Mouse (Mus musculus) embryo, embryonic 11 days (tissue): ENCODE measurements around the gene Cntn5.

Experiments
- DNase-seq: peaks from one replicate; pipeline ENCODE4 v3.0.0-alpha.2; 2015

The Cntn5 gene

DNA sequence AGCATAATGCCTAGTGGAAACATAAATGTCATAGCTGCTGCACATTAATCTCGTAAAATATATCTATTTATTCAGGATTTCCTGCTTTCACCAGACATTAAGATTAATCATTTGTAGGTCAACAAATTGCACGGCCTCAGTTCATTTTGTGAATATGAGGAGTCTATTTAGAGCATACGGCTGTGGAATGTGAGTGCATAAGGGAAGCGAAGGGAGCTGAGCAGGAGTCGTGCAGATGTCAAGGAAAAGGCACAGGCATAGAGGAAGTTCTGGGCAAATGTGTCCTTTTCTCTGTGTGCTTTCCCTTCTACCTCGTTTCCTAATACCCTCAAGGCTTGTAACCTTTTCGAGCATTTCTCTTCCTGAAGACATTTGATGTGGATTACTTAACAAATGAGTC is 504.5 kb downstream of the Cntn5 start:
- peak; percentile 6 for DNase-seq

DNA sequence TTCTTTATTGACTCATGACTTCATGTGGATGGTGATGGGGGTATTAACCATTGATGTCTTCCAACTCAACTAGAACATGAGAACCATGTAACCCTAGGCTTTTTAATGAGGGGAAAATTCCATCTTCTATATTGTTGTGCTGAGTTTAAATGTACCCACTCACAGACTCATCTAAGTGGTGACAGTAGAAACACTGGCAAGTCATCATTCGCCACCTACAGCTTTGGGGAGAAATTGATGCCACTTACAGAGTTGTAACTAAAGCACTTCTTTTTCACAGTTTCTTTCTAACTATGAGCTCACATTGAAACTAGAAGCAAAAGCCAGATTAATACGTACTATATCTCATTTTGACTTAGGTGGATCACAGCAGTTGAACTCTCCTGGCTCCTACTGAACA is 514.7 kb downstream of the Cntn5 start:
- no peak for DNase-seq

DNA sequence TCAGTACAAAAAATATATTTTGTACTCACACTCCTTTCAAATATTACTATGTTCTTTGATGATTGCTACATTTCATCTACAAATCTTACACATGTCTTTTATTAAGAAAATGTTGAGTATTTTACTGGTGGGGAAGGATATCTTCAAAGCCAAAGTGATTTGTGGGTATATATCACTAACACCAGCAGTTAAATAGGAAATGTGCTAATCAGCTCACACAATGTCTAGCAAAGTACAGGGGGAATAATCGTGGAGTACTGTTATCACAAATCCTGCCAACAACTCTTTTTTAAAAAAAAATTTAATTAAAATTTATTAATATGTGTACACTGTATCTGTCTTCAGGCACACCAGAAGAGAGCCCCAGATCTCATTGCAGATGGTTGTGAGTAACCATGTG is 520.1 kb downstream of the Cntn5 start:
- no peak for DNase-seq

DNA sequence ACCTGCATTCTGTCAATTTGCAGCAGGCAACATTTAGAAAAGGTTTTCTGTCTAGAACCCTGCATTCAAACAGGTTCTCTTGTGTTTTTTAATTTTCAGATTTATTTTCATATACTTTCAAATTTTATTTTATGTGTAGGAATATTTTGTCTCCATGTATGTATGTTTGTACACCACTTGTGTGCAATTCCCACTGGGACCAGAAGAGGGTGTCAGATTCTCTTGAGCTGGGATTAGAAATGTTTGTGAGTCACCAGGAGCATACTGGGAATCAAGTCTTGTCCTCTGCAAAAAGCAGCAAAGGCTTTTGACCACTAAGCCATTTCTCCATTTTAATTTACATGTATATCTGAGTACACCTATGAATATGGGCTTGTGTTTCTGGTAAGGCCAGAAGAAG is 521.4 kb downstream of the Cntn5 start:
- DNase-seq, result no peak

DNA sequence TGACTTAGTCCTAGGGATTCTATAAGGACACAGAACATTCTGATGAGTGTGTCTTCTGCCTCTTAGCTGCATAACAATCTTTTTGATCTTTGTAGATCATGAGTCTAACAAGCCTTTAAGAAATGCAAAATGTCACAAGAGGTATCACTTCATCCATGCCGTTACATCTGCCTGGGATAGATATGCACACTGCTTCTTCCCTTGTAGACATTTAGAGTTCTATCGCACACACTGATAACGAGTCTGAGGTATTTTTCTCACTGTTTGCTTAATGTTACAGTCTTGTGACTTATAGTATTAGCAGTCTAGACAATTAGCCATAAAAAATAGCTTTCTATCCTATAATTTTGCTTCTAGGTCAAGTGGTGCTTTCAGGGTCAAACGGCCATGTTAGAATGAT is 522.9 kb downstream of the Cntn5 start:
- DNase-seq, result no peak

DNA sequence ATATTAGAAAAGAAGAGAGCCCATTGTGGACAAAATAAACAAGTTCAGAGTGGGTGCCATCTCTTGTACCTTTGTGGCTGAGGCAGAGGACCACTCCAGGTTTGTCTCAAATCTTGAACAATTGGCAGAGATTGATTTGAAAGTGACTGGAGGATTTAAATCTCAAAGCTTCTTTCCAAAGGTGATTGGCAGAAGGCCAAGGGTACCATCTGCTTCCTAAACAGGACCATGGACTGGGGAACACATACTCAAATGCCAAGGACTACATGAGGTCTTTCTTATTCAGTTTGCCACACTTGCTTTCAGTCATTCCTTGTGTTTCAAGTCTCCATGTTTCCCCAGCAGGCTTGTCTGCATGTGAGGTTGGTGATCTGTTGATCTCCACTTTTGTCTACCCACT is 528.3 kb downstream of the Cntn5 start:
- DNase-seq, result no peak

DNA sequence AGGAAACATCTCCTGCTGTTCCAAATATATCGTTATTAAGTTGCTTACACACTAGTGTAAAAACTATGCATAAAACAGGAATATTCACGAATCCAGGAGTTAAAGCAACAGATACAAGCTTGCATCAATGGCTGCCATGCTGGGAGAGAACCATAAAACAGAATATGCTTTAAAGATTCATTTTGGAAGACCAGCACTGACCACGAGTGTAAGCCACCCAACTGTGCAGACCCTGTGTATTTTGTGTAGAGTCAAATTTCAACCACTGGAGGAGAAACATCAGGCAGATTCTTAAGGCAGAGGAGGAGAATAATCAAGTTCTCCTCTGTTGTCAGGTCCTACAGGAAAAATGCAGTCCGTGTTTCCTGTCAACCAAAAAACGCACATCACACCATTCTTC is 535.6 kb downstream of the Cntn5 start:
- peak; percentile 2 for DNase-seq

DNA sequence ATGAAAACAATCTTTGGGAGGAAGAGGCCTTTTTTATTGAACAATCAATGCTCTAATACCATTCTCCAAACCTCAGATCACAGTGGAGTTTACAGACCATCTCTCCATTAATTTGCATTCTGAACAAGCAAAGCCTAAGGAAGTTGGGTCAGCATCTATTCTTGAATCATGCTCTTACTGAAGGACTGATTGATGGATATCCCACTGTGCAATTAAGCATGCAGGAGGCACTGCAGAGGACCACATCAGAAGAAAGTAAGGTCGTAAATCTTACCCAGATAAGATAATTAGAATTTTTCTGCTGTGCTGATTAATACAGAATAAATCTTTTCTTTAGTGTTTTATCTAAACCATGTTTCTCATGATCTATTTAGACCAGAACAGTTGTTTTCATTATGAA is 536.2 kb downstream of the Cntn5 start:
- DNase-seq, result no peak

DNA sequence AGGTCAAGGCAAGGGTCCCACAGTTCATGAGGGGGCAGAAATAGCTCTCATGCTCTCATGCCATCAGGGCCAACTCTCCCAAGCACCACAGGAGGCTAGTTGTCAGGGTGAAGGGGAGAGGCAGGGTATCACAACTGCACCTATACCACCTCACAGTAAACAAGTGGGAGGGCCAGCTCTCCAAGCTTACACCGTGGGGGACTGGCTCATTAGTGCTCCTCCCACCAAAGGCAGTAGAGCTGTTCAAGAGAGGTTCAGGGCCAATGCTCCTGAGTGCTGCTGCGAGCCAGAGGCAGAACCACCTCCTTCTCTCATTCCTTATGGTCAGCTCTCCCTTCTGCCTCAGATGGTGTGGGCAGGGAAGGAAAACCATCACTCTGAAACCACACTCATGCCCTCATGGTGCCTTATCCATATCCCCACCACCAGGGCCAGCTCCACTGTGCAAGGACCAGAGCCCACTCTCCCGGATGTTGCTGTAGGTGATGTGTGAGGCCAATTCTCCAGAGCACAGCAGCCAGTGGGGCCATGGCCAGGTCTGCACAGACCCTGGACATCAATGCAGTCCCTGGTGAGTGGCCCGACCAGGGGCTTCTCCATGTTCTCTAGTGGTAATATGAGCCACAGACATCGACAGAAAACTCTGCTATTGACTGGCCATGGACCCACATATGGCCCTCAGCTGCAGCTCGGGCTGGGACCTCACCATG is 538.2 kb downstream of the Cntn5 start:
- no peak for DNase-seq

DNA sequence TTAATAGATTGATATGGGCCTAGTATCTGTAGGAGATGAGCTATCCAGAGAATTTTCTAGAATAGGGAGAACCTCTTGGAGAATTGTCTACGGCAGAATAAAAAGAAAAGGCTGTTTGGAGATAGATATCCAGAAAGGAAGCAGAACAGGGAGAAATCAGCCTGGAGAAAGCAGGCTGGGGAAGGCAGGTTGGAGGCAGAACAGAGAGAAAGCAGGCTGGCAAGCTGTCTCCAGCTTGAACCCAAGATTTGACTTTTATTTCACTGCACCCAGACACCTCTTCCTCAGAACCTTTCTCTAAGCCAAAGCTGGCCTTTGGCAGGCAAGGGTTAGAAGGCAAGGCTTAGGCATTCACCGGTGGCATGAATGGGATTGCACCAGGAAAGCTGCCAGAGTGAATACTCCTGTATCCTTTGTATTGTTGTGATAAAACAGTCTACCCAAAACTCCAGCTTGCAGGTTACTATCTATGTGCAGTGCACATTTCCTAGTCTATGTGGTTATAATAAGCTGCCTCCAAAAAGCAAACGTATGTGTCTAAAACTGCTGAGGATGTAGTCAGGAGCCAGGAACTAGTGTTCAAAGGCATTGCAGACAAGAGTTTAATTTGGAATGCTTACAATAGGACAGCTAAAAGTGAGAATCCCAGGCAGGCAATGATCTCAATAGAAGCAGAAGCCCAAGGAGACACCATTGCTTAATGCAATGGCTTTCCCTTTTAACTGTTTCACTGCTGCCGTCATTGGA is 553.5 kb downstream of the Cntn5 start:
- DNase-seq, result no peak

DNA sequence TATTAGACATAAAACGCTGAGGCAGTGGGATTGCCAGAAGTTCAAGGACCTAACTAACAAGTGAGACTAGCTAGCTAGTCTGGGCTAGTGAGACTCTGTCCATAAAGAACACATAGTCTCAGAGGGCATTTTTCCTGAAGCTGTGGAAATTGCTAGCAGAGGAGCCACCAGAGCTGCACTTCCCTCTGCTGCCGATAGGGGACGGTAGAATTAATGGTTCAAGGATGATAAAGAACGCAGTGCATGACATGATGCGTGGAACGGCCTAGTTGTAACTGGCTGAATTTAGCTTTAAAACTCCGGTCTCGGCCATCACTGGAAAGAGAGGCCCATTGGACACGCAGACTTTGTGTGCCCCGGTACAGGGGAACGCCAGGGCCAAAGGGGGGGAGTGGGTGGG is 555.8 kb downstream of the Cntn5 start:
- DNase-seq, result no peak

DNA sequence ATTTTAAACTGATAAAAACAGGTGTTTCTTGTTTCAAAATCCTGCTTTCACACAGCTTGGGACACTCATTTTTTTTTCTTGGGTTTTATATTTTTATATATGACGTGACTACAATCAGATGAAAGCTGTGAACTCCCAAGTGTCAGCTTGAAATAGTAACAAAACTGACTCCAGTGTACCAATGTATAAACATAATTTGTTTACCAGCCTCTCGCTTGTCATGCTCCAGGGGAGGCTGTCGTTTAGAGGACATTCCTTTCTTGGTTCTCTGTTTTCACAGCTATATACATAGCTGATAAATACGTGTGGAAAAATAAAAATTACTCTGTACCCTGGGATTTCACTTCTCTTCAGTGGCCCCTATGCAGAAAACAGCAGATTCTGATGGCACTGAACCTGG is 556.4 kb downstream of the Cntn5 start:
- no peak for DNase-seq

DNA sequence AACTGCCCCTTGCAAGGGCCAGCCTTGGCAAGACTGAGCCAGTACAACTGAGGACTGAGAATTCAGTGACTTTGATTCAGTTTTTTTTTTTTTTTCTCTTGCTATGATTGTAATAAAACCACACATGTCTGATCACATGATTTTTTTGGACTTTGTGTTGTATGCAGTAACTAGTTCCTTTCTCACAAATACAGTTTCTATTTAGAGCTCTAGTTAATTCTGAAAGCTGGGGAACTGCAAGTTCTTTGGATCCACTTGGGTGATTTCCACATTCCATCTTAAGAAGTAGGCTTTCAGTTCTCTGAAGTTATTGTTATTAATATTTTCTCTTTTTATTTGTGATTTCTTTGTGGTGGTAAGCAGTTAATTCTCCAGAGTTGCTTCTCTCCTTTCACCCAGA is 563.8 kb downstream of the Cntn5 start:
- no peak for DNase-seq

DNA sequence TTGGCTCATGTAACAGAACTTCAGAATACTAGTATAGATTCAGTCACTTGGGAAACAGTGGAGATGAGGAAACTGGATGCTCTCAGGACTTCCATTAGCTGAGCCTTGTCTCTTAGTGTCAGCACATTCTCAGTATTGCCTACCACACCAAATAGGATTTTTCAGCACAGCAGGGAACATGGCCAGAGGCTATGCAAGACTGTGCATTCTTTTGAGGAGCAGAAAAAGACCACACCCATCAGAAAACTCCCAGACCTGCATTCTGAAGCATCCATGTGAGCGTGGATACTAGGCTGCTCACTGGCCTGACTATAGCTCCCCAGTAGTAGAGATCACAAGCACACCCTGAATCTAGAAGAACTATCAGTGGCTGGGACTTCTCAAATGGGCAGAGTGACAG is 564.9 kb downstream of the Cntn5 start:
- DNase-seq, result no peak

DNA sequence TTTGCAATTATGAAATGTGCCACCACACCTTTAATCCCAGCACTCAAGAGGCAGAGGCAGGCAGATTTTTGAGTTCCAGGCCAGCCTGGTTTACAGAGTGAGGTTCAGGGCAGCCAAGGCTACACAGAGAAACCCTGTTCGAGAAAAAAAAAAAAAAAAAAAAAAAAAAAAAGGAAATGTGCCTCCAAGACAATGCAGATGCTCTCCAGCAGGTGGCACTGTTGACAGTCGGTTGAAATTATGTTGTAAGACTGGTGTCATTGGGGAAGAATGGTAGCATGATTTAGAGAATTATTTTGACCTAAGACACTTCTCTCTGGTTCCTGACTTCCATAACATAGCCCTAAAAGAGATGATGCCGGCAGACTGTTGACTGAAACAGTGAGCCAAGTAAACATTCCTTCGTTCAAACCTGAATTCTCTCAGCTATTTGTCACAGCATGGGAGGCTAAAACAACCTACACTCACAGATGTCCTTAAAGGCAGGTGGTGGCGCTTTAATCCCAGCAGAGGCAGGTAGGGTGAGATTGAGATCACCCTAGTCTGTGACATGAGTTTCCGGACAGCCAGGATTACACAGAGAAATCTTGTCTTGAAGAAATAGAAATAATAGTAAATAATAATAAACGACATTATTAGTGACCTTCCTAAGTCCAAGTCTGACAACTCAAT is 579.7 kb downstream of the Cntn5 start:
- peak; percentile 68 for DNase-seq

DNA sequence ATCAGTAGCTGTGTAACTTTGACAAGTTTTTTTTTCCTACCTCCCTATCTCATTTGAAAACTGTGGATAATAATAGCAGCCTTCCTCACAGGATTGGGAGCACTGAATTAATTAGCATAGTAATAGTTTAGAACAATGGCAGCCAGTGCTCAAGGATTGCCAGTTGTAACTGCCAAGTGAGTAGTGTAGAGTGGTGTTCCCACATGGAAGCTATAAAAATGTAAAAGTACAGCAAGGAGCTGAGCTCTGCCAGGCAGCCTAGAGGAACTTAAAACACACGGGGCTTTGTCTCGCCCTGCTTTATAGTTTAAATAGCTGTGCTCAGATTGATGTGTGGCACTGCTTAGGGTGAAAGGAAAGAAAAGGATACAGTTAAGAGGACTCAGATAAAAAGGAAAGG is 635.2 kb downstream of the Cntn5 start:
- DNase-seq, result peak; percentile 42

DNA sequence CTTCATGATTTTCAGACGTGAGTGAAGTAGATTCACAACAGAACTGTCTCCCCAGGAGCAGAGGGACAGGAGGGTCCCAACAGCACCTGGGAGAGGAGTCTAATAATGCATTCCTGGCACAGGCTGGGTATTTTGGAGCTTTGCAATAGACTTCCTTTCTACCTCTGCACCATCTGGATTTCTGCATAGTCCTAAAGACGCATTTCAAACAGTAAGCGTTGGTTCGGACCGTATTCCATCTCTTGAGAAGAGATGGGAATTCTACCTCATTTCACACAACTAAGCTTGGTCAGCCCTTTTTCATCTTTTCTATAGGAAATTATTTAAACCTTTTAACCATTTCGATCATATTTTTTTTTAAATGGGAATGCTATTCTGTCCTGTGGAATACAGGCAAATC is 635.7 kb downstream of the Cntn5 start:
- DNase-seq, result peak; percentile 5

DNA sequence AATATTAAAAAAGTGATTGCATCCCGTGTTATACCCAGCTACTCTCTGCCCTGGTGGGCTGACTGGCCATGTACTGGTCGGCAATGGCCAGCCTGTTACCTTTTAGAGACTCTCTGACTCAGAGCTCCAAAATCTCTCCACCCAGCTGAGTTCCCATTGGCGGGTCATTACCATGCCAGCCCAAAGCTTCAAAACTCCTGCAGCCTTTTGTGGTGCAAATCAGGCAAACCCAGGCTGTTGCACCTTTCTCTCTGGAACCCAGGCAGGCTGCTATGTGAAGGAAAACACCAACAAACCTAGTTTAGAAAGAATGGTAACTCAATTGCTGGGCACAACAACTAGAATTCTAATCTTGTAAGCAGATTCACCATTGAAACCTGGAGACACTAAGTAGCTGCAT is 639.0 kb downstream of the Cntn5 start:
- DNase-seq, result no peak

DNA sequence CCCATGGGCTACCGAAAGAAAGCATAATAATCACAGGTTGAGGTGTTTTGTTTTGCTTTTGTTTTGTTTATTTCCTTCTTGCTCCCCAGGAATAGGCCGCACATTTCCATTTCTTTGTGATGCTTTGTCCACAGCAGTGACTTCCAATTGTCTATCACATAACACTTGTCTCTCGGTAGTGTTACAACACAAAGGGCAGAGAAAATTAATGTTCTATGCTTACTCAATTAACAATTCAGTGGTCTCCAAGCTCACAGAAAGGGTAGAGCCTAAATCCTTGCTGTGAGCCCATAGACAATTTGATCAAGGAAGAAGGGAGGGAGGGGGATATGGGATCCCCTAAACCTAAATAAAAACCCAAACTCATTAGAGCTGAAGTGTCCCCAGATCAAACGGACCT is 671.2 kb downstream of the Cntn5 start:
- DNase-seq, result no peak

DNA sequence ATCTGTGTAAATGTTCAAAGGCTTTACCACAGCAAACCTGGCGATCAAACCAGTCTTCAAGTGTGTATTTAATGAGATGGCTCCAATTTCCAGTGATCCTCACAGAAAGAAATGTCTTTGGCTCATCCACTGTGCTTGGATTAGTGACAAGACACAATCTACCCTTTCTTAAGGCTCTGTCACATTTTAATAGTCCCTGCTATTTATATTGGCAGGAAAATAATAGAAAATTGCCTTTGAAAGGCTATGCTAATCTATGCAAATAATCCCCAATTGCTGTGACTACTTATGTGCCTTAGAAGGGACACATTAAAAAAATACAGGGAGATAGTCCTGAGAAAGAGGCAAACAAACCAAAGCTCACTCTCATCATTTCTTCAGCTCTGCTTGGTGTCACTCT is 672.5 kb downstream of the Cntn5 start:
- DNase-seq, result no peak

DNA sequence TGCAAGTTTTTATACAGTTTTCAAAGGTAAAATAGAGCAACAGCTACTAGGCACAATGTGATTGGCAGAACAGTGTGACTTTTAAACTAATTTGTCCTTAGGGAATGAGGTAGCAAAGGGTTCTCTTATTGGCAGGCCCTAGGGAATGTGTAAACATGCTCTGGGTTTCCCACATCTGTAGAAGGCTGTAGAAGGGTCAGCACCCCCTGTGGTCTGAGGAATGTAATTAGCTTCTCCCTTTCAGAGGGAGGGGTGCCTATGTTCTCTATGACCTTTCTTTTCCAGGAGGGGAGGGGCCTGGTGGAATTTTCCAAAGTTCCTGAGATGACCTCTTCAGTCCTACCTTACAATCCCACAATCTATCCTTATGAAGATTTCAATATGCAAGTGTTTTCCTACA is 673.6 kb downstream of the Cntn5 start:
- peak; percentile 11 for DNase-seq

DNA sequence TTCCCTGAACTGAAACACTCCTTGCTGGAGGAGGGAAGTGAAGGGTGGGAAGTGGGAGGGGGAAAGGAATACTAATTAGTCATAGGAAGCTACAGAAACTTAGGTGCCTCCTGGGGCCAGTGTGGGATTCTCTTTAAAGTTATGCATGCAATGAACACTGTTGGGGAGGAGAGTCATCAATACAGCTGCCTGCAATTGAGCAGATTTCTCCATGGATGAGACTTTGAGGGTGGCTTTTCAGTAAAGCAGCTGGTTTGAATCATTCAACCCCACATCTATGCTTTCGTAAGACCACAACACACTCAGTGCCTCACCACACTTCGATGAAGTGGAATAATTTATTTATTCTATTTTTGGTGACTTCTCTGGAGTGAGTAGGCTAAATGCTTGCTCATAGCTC is 674.9 kb downstream of the Cntn5 start:
- peak; percentile 4 for DNase-seq

DNA sequence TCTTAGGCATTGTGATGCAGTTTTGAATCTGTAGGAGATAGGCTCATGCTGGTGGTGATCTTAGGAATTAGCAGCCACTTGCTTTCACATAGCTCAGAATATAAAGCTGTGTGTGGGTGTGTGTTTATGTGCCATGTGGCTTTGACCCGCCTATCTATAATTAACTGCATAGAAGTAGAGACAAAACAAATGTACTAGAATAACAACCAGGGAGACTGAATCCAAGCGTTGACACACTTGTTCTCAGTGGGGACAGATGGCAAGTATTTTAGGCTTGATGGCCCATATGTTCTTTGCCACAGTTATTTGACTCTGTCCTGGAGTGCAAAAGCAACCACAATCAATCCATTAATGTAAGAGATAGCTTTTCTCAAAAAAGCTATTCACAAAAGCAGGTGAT is 678.6 kb downstream of the Cntn5 start:
- no peak for DNase-seq

DNA sequence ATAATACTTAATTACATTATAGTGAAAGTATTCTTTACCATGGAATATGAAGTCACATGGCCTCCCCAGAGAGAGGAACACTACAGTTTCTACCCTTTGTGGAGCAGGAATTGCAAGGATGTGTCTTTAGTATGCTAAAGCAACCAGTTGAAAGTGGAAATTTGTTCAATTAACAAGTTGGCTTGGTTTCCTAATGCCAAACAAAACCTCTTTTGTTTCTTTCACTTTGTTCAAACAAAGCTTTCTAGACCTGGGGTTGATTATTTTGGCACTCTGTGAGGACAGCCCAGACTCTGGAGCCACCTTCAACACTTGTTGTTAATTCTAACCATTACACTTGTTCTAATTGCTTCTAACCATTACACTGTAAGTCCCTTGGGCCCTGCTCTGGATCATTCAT is 718.5 kb downstream of the Cntn5 start:
- no peak for DNase-seq
